Mouse (Mus musculus) megakaryocyte-erythroid progenitor cell, adult 5-6 weeks (primary cell): ENCODE data around the gene Ptpra. TPM values are rescaled to one million over a fixed set of nuclear protein-coding genes. Genes with fewer than 3 reads are reported as not detected.
A peak's percentile ranks its signal among the peaks of the same experiment; 100 is the strongest.
"Not testable (repeated sequence)": the region's sequence is repeated elsewhere in the genome, so short reads cannot be mapped to it uniquely, and the experiment has no call there.

Source experiments
- ATAC-seq: replicated peaks from 2 replicates; pipeline ENCODE4 v1.8.0; 2016; ENCODE audit warnings: mild to moderate bottlenecking, inconsistent platforms; ENCODE audit not compliant: severe bottlenecking, poor library complexity, low FRiP score, low TSS enrichment
- total RNA-seq, 2 experiments: library from RNA; stranded (forward) in 1 of 2; stranded (reverse) in 1 of 2; fragments of 200-1000, 215-1000 nt in 1 of 2; fragments of >200 nt in 1 of 2; fragmentation: Nextera tagmentation in 1 of 2; gene quantifications; 2 replicates each; pipeline ENCODE4 v1.2.3; 2014 to 2017

Ptpra gene
- total RNA-seq, 2 experiments from 2014 or later = 78.4 to 194 TPM

GRCm38 (mm10) chr2:130535017-130535416 is 84.9 kb downstream of the Ptpra start:
- ATAC-seq = no peak

GRCm38 (mm10) chr2:130536890-130537289 is 86.8 kb downstream of the Ptpra start:
- ATAC-seq = no peak

DNA sequence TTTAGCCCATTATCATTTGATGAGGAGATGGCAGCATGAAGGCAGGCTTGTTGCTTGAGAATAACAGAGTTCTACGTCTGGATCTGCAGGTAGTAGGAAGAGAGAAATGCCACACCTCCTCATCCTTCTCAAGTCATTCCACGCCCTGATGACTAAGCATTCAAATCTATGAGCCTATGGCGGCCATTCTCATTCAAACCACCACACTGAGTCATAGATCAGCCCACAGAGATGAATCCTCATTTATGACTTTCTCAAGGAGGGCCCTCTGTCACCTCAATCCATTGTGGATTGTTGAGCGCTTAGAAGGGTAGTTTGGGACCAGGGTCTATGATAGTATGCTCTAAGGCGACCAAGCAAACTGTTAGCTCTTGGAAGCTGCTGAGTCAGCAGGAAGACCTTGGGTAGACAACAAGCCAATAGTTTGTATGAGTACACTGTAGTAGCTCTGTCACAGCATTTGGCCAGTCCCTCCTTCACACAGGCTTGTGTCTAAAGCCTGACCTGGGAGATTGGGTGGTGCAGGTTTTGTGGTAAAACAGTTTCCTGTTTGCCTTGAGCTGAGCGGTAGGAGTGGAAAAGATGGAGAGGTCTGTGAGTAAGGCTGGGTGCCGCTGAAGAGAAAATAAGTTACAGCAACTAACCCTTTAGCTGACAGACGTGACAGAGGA is 88.9 kb downstream of the Ptpra start:
- ATAC-seq = peak; percentile 48

GRCm38 (mm10) chr2:130540266-130540665 is 90.2 kb downstream of the Ptpra start:
- ATAC-seq = peak; percentile 17; the same call in 1 of the 2 replicates

DNA sequence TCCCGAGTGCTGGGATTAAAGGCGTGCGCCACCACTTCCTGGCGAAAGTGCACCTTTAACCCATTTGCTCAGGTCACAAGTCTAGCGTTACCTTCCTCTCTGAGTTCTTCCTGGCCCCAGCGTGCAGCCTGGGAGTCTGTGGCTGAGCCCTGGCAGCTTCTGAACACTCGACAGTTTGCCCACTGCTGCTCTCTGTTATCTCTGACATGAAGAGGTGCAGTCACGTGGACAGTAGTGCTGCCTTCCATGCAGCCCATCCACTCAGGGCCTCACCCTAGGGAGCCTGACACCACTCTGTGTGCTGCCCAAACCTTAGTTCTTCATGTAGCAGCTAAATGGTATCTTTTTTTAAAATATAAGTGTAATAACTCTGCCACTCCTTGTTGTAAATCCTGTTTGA is 96.9 kb downstream of the Ptpra start:
- ATAC-seq = peak; percentile 94

GRCm38 (mm10) chr2:130554841-130555240 is 104.8 kb downstream of the Ptpra start:
- no peak for ATAC-seq

GRCm38 (mm10) chr2:130556292-130556691 is 106.2 kb downstream of the Ptpra start:
- ATAC-seq = no peak

GRCm38 (mm10) chr2:130557462-130557861 is 107.4 kb downstream of the Ptpra start:
- no peak for ATAC-seq

- no peak for ATAC-seq
Observed at GRCm38 (mm10) chr2:130558015-130558414, 107.9 kb downstream of the Ptpra start.

DNA sequence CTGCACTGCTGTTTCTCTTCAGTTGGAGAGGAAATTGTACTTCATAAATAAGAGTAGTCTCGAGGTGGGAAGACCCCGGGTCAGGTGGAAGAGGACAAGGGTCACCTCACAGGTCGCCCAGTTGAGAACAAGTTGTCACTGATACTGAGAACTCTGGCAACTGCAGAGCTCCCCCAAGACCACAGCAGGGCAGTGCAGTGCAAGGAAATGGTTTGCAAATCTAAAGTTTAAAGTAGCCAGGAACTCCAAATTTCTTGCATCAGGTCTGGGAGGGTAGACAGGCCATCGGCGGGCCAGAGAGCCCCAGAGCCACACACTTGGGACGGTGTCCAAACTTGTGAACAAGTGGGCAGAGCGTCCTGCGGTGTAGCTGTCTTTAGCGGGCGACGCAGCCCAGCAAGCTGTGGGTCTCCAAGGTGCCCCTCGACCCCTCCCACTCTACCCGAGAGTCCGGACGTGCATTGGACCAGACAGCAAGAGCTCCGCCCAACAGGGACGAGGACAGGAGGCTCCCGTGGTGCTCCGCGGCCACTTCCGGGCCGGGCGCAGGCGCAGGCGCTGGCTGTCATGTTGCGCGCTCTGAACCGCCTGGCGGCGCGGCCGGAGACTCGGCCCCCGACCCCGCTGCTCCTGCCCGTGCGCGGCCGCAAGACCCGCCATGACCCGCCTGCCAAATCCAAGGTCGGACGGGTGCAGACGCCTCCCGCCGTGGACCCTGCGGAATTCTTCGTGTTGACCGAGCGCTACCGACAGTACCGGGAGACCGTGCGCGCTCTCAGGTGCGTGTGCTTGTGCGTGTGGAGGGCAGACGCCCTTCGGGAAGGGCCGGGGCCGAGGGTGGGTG is 113.4 kb downstream of the Ptpra start, which contains the start of gene Mrps26:
TSS of gene Mrps26 (plus strand) at position 531 of the 844 bp plus-strand sequence.
- peak; percentile 97 for ATAC-seq

GRCm38 (mm10) chr2:130564063-130564462 is 114.0 kb downstream of the Ptpra start:
- 0 out of 2 replicates have a peak, but pooled peaks have one; percentile 0 for ATAC-seq

- no peak for ATAC-seq
Observed at GRCm38 (mm10) chr2:130564983-130565382, 114.9 kb downstream of the Ptpra start.

DNA sequence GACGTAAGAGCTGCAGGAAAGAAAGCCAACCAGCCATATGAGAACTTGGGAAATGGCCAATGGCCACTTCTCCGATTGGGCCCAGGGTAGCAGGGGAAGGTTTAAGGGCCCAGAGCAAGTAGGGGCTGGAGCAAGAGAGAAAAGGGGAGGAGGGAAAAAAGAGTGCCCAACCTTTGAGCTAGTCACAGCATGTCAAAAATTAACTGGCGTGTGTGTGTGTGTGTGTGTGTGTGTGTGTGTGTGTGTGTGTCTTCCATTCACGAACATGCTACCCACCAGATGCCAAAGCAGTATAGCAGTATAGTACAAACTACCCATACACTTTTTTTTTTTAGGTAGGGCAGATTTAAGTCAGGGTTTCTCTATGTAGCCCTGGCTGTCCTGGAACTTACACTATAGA is 118.8 kb downstream of the Ptpra start:
- no peak for ATAC-seq

DNA sequence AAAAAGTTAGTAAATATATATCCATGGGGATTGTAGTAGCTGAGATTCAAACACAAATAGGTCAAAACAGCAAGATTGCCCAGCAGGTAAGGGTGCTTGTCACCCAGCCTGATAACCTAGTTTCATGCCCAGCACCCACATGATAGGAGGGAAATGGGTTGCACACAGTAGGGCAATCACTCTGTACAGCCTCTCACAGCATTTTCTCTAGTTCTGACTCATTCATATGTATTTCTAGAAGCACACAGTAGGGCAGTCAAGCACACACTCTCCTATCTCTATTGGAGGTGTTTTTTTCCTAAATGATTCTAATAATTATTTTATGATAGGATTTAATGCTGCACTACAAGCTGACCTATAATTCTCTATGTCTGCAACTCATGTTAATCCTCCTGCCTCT is 119.8 kb downstream of the Ptpra start:
- no peak for ATAC-seq

GRCm38 (mm10) chr2:130574960-130575359 is 124.9 kb downstream of the Ptpra start:
- no peak for ATAC-seq

DNA sequence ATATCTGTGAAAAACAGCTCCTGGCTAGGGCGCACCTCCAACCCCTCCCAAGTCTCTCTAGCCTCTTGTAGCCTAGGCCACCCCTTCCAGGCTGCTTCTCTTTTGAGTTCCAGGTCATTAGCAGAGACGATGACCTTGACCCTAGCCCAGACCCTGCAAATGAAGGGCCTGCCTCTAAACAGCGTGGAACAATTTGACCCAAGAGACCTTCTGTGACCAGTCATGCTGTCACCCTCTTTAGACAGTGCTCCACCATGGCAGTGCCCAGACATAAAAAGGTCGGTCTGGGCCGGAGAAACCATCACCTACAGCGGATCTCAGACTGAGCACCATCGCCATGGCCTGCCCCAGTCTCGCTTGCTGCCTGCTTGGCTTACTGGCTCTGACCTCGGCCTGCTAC is 125.8 kb downstream of the Ptpra start, which contains the start of gene Oxt:
TSS of gene Oxt (plus strand) at position 301 of the 400 bp plus-strand sequence.
- no peak for ATAC-seq

GRCm38 (mm10) chr2:130576564-130576963 is 126.5 kb downstream of the Ptpra start:
- not testable (repeated sequence) for ATAC-seq

DNA sequence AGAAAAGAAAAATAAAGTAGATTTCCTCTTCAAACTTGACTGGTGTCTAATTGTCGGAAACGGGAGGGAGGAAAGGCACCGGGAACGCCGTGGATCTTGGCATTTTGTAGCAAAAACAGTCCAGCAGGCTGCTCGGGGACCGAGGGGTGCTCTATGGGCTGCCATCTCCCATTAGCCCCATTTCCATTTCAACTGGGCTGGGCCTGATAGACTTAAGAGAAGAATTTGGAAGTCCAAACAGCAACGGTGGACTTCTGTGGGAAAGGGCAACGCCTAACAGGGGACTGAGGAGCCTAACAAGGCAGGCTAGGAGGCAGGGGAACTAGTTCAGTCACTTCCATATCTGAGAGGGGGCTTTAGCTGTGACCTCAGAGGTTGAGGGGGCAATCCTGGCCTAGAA is 126.9 kb downstream of the Ptpra start:
- ATAC-seq = no peak

DNA sequence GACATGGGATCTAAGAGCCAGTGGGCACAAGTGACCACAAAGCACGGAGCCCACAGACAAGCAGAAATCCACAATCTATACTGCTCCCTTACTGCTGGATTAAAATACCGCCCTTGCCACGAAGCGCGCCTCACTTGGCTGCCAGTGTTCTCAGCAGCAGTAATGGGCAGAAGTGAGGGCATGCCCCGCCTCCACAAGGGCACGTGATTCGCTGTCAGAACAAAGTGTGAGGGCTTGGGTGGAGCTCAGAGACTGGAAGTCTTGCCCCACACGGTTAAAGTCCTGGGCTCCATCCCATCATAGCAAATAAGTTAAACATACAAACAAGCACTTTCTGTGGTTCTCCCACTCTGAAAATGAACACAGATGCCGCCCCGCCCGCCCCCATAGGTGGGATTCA is 127.6 kb downstream of the Ptpra start:
- peak; percentile 80 for ATAC-seq

GRCm38 (mm10) chr2:130578148-130578547 is 128.1 kb downstream of the Ptpra start:
- ATAC-seq = peak; percentile 43

GRCm38 (mm10) chr2:130579791-130580190 is 129.7 kb downstream of the Ptpra start:
- no peak for ATAC-seq
